23 mouse cellular contexts compared by ENCODE assay signal in genomic region chr17:15120569-15120968, GRCm38 (mm10).
"Had no signal": no experiment of that assay in that cellular context is flagged by ENCODE, and none has a peak within 500 bp of the region (broad histone marks: within the 10 kb centered on the region; RNA-seq: fewer than 3 reads in every experiment).

No protein-coding gene starts in this region.

- H3K4me2 ChIP-seq: heart, embryonic 12.5 days; hindbrain, embryonic 12.5 days; hindbrain, embryonic 14.5 days; limb, embryonic 13.5 days; limb, embryonic 15.5 days had no signal

- H3K9me3 ChIP-seq: heart, embryonic 10.5 days; heart, embryonic 12.5 days; hindbrain, embryonic 10.5 days; hindbrain, embryonic 12.5 days; limb, embryonic 13.5 days; limb, embryonic 15.5 days had no signal

- H3K36me3 ChIP-seq: heart, embryonic 10.5 days; heart, embryonic 12.5 days; hindbrain, embryonic 10.5 days; hindbrain, embryonic 12.5 days; limb, embryonic 13.5 days; limb, embryonic 15.5 days had no signal

- DNase-seq: gastrocnemius, adult 2 months; gastrocnemius, postnatal 10 days; gastrocnemius, postnatal 25 days; heart, adult 18-20 months; heart, postnatal 10 days; heart, postnatal 4 days; kidney, adult 18-20 months; kidney, adult 8-10 months; kidney, postnatal 10 days; kidney, postnatal 25 days; kidney, postnatal 4 days had no signal

- H3K4me3 ChIP-seq: gastrocnemius, adult 2 months; heart, embryonic 10.5 days; heart, embryonic 12.5 days; hindbrain, embryonic 10.5 days; hindbrain, embryonic 12.5 days; layer of hippocampus, adult 2 months; left cerebral cortex, adult 2 months; limb, embryonic 13.5 days; limb, embryonic 15.5 days had no signal

- H3K27me3 ChIP-seq: heart, embryonic 12.5 days; hindbrain, embryonic 12.5 days; limb, embryonic 13.5 days; limb, embryonic 15.5 days had no signal

- H3K4me1 ChIP-seq: heart, embryonic 10.5 days; heart, embryonic 12.5 days; hindbrain, embryonic 12.5 days; limb, embryonic 13.5 days; limb, embryonic 15.5 days had no signal

- H3K9ac ChIP-seq: heart, embryonic 12.5 days; hindbrain, embryonic 12.5 days; hindbrain, embryonic 14.5 days; limb, embryonic 13.5 days; limb, embryonic 15.5 days had no signal

- H3K27ac ChIP-seq: gastrocnemius, adult 2 months; heart, embryonic 10.5 days; hindbrain, embryonic 10.5 days; hindbrain, embryonic 12.5 days; hindbrain, embryonic 14.5 days; layer of hippocampus, adult 2 months; left cerebral cortex, adult 2 months; limb, embryonic 13.5 days; limb, embryonic 15.5 days had no signal

- ATAC-seq: forebrain, embryonic 16.5 days; hindbrain, embryonic 16.5 days; inflammation-experienced regulatory T-cells, adult 6 months had no signal
